Mouse (Mus musculus): ENCODE data around the gene Ssbp3. TPM values are rescaled to one million over a fixed set of nuclear protein-coding genes. Genes with fewer than 3 reads are reported as not detected.

The Ssbp3 gene
- total and polyA plus RNA-seq, 3 experiments: 30.5 to 242 (median 116) TPM

GRCm38 (mm10) chr4:106902157-106902556 is 8.3 kb upstream of the Ssbp3 start:
- peak; percentile 85 for DNase-seq (ENCODE audit: low read depth, low spot score)
- H3K79me2 ChIP-seq (ENCODE audit: control insufficient read depth, insufficient read depth, low read length, poor library complexity): no peaks in the 10 kb centered on the region
- H3K9ac ChIP-seq (ENCODE audit: control insufficient read depth, low read depth, low read length, poor library complexity, severe bottlenecking): peak overlapping the region; percentile 49
- no peaks in the 10 kb centered on the region for H3K9me3 ChIP-seq (replicated peaks; ENCODE audit: insufficient read depth, low read length)
- peaks cover 5 to 18% of the 10 kb centered on the region in 2 experiments for H3K4me1 ChIP-seq (ENCODE audit: control insufficient read depth in 1 of 2, insufficient read depth in 2 of 2, low read length in 2 of 2)
- no peak for TF ChIP-seq UBTF (IDR thresholded peaks at IDR 0.05; ENCODE audit: borderline replicate concordance, insufficient read depth, low read depth, low read length)
- peak; percentile 39; the same call in 1 of the 2 replicates for TF ChIP-seq MYB (IDR thresholded peaks at IDR 0.05; ENCODE audit: low read depth, low read length)
- TF ChIP-seq RAD21 (IDR thresholded peaks at IDR 0.05; ENCODE audit: low read depth, low read length): no peak
- TF ChIP-seq JUND (IDR thresholded peaks at IDR 0.05; ENCODE audit: low read depth, low read length): 0 out of 2 replicates have a peak, but pooled peaks have one; percentile 26
- TF ChIP-seq EP300 (IDR thresholded peaks at IDR 0.05; ENCODE audit: low read depth in 1 of 2, low read length in 2 of 2): peak; percentile 79 to 82
- TF ChIP-seq USF1 (IDR thresholded peaks at IDR 0.05; ENCODE audit: low read depth, low read length): peak; percentile 23; the same call in 1 of the 2 replicates
- TF ChIP-seq MAX (IDR thresholded peaks at IDR 0.05; ENCODE audit: low read length): 0 out of 2 replicates have a peak, but pooled peaks have one; percentile 22
- TF ChIP-seq TCF12 (IDR thresholded peaks at IDR 0.05; ENCODE audit: low read depth, low read length): peak; percentile 78; the same call in 1 of the 2 replicates
- 0 out of 2 replicates have a peak, but pooled peaks have one; percentile 5 for TF ChIP-seq NRF1 (IDR thresholded peaks at IDR 0.05; ENCODE audit: insufficient read depth, low read depth, low read length, poor library complexity, severe bottlenecking)
- no peak for TF ChIP-seq POLR2AphosphoS2 (IDR thresholded peaks at IDR 0.05; ENCODE audit: low read length)
- 0 out of 2 replicates have a peak, but pooled peaks have one; percentile 16 for TF ChIP-seq MXI1 (IDR thresholded peaks at IDR 0.05; ENCODE audit: low read depth, low read length)
- peak; percentile 55; the same call in 1 of the 2 replicates for TF ChIP-seq ETS1 (IDR thresholded peaks at IDR 0.05; ENCODE audit: low read depth, low read length)
- peak; percentile 67 for TF ChIP-seq GATA1 (IDR thresholded peaks at IDR 0.05; ENCODE audit: low read depth, low read length)
- peak; percentile 45; the same call in 1 of the 2 replicates for TF ChIP-seq RCOR1 (IDR thresholded peaks at IDR 0.05; ENCODE audit: low read depth, low read length)
- TF ChIP-seq TAL1 (IDR thresholded peaks at IDR 0.05; ENCODE audit: low read length): peak; percentile 82
- H3K36me3 ChIP-seq (ENCODE audit: control insufficient read depth in 1 of 2, insufficient read depth in 2 of 2, low read length in 2 of 2): peaks cover 0 to 13% of the 10 kb centered on the region in 2 experiments; a peak in 2 of 4 replicates
- no peaks in the 10 kb centered on the region; a peak in 2 of 4 replicates for H3K27me3 ChIP-seq (ENCODE audit: control insufficient read depth in 1 of 2, insufficient read depth in 2 of 2, low read length in 2 of 2)
- peak overlapping the region; percentile 81 for H3K27ac ChIP-seq (ENCODE audit: control insufficient read depth, low read depth, low read length)
- peak overlapping the region; percentile 28 to 53 for H3K4me3 ChIP-seq (ENCODE audit: control insufficient read depth in 1 of 2, insufficient read depth in 1 of 2, low read depth in 2 of 2, low read length in 2 of 2)

GRCm38 (mm10) chr4:106905898-106906297 is 4.6 kb upstream of the Ssbp3 start:
- Histone ChIP-seq H3K9ac (ENCODE audit: control insufficient read depth, low read depth, low read length, poor library complexity, severe bottlenecking) (no peak overlapping the region), H3K27ac (ENCODE audit: control insufficient read depth, low read depth, low read length) (no peak overlapping the region), H3K27me3 (ENCODE audit: control insufficient read depth in 1 of 2, insufficient read depth in 2 of 2, low read length in 2 of 2) (no peaks in the 10 kb centered on the region), H3K79me2 (ENCODE audit: control insufficient read depth, insufficient read depth, low read length, poor library complexity) (peaks cover 4% of the 10 kb centered on the region; the same call in 1 of the 2 replicates), H3K9me3 (replicated peaks; ENCODE audit: insufficient read depth, low read length) (no peaks in the 10 kb centered on the region), H3K4me1 (ENCODE audit: control insufficient read depth in 1 of 2, insufficient read depth in 2 of 2, low read length in 2 of 2) (peaks cover 5 to 29% of the 10 kb centered on the region in 2 experiments), H3K36me3 (ENCODE audit: control insufficient read depth in 1 of 2, insufficient read depth in 2 of 2, low read length in 2 of 2) (peaks cover 0 to 17% of the 10 kb centered on the region in 2 experiments; a peak in 2 of 4 replicates), H3K4me3 (ENCODE audit: control insufficient read depth in 1 of 2, insufficient read depth in 1 of 2, low read depth in 2 of 2, low read length in 2 of 2) (no peak overlapping the region)
- no peak for TF ChIP-seq E2F4 (IDR thresholded peaks at IDR 0.05; ENCODE audit: borderline replicate concordance, low read depth, low read length)
- TF ChIP-seq MYB (IDR thresholded peaks at IDR 0.05; ENCODE audit: low read depth, low read length): no peak
- peak; percentile 84 for TF ChIP-seq ZKSCAN1 (IDR thresholded peaks at IDR 0.05; ENCODE audit: low read depth, low read length)
- DNase-seq (ENCODE audit: low read depth, low spot score): no peak

Data from MEL (cell line).